Mouse (Mus musculus) brain, embryonic 14.5 days (tissue): ENCODE results near the gene D8Ertd738e.

Experiments used
- CTCF ChIP-seq: fragments of 200-500 bp; IDR thresholded peaks from 2 replicates; pipeline ENCODE4 v1.5.1; 2012; ENCODE audit warnings: inconsistent platforms, mild to moderate bottlenecking, moderate library complexity, borderline replicate concordance; ENCODE audit not compliant: insufficient read depth, insufficient read length; ENCODE audit errors: extremely low read depth
- POLR2A ChIP-seq: fragments of 200-500 bp; IDR thresholded peaks from 2 replicates; pipeline ENCODE4 v1.6.1; 2012; ENCODE audit warnings: mild to moderate bottlenecking, inconsistent platforms, borderline replicate concordance; ENCODE audit not compliant: poor library complexity, insufficient read depth, insufficient read length, severe bottlenecking; ENCODE audit errors: extremely low read depth

DNA sequence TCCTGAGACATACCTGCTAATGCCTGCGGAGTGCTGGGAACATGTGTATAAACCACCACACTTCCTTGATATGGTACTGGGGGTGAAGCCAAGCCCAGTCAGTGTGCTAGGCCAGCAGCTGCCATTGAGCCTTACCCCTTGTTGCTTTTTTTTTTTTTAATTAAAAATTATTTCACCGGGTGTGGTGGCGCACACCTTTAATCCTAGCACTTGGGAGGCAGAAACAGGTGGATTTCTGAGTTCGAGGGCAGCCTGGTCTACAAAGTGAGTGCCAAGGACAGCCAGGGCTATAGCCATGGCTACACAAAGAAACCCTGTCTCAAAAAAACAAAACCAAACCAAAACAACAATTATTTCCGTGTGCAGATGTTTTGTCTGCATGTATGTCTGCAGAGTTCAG, 44.4 kb downstream of the D8Ertd738e start:
- no peak for TF ChIP-seq CTCF
- TF ChIP-seq POLR2A: no peak
